Mouse (Mus musculus): ENCODE results near the gene Litaf. TPM values are rescaled to one million over a fixed set of nuclear protein-coding genes. Genes with fewer than 3 reads are reported as not detected.
A peak's percentile ranks its signal among the peaks of the same experiment; 100 is the strongest.

Litaf gene
- polyA plus RNA-seq, 1 experiment from 2014 or later = 66.2 TPM

- peak; percentile 70 for ATAC-seq (ENCODE audit: extremely low read depth, insufficient number of reproducible peaks, low FRiP score, low TSS enrichment)
- H3K4me2 ChIP-seq = peak overlapping the region; percentile 7; the same call in 1 of the 2 replicates
- 54% methylated on average over 7 of the region's 7 CpGs for WGBS
- peaks cover 9% of the 10 kb centered on the region for H3K4me1 ChIP-seq
- no peaks in the 10 kb centered on the region for H3K36me3 ChIP-seq
- H3K9me3 ChIP-seq = no peaks in the 10 kb centered on the region
- H3K27me3 ChIP-seq (replicated peaks) = no peaks in the 10 kb centered on the region
- no peak overlapping the region for H3K4me3 ChIP-seq
- no peak overlapping the region for H3K9ac ChIP-seq
- H3K27ac ChIP-seq (replicated peaks) = peak overlapping the region; percentile 76
These were observed 19.5 kb downstream of the Litaf start for GRCm38 (mm10) chr16:11046437-11046836.

GRCm38 (mm10) chr16:11043239-11043638, 22.7 kb downstream of the Litaf start:
- 73% methylated on average over 5 of the region's 5 CpGs for WGBS
- Histone ChIP-seq H3K36me3 (no peaks in the 10 kb centered on the region), H3K9me3 (no peaks in the 10 kb centered on the region), H3K4me3 (no peak overlapping the region), H3K9ac (no peak overlapping the region), H3K27ac (replicated peaks) (no peak overlapping the region; the same call in 1 of the 2 replicates), H3K4me2 (no peak overlapping the region), H3K4me1 (peaks cover 9% of the 10 kb centered on the region), H3K27me3 (replicated peaks) (no peaks in the 10 kb centered on the region)
- ATAC-seq (ENCODE audit: extremely low read depth, insufficient number of reproducible peaks, low FRiP score, low TSS enrichment) = no peak

GRCm38 (mm10) chr16:11040603-11041002, 25.4 kb downstream of the Litaf start:
- Histone ChIP-seq H3K9me3 (no peaks in the 10 kb centered on the region), H3K9ac (no peak overlapping the region), H3K36me3 (no peaks in the 10 kb centered on the region), H3K4me3 (no peak overlapping the region), H3K27ac (replicated peaks) (no peak overlapping the region), H3K4me1 (peaks cover 6% of the 10 kb centered on the region; the same call in 1 of the 2 replicates), H3K4me2 (no peak overlapping the region), H3K27me3 (replicated peaks) (no peaks in the 10 kb centered on the region)
- ATAC-seq (ENCODE audit: extremely low read depth, insufficient number of reproducible peaks, low FRiP score, low TSS enrichment) = no peak
- 77% methylated on average over 2 of the region's 2 CpGs for WGBS

- peaks cover 6% of the 10 kb centered on the region; the same call in 1 of the 2 replicates for H3K4me1 ChIP-seq
- H3K36me3 ChIP-seq = no peaks in the 10 kb centered on the region
- H3K9me3 ChIP-seq = no peaks in the 10 kb centered on the region
- WGBS = 23% methylated on average over 15 of the region's 15 CpGs
- H3K4me3 ChIP-seq = no peak overlapping the region
- H3K27ac ChIP-seq (replicated peaks) = no peak overlapping the region
- peak overlapping the region; percentile 33 for H3K4me2 ChIP-seq
- ATAC-seq (ENCODE audit: extremely low read depth, insufficient number of reproducible peaks, low FRiP score, low TSS enrichment) = 0 out of 2 replicates have a peak, but pooled peaks have one; percentile 38
- H3K9ac ChIP-seq = 0 out of 2 replicates have a peak overlapping the region, but pooled peaks have one; percentile 16
- H3K27me3 ChIP-seq (replicated peaks) = no peaks in the 10 kb centered on the region
These were observed 30.0 kb downstream of the Litaf start for GRCm38 (mm10) chr16:11035790-11036431.

GRCm38 (mm10) chr16:11035273-11035672, 30.7 kb downstream of the Litaf start:
- Histone ChIP-seq H3K9ac (no peak overlapping the region), H3K9me3 (no peaks in the 10 kb centered on the region), H3K4me1 (peaks cover 6% of the 10 kb centered on the region; the same call in 1 of the 2 replicates), H3K36me3 (no peaks in the 10 kb centered on the region), H3K27ac (replicated peaks) (no peak overlapping the region), H3K27me3 (replicated peaks) (no peaks in the 10 kb centered on the region), H3K4me2 (no peak overlapping the region), H3K4me3 (no peak overlapping the region)
- no peak for ATAC-seq (ENCODE audit: extremely low read depth, insufficient number of reproducible peaks, low FRiP score, low TSS enrichment)
- WGBS = 71% methylated on average over 9 of the region's 9 CpGs

- under 1% methylated on average over 4 of the region's 4 CpGs for WGBS
- Histone ChIP-seq H3K4me1 (peaks cover 6% of the 10 kb centered on the region; the same call in 1 of the 2 replicates), H3K27me3 (replicated peaks) (no peaks in the 10 kb centered on the region), H3K4me2 (no peak overlapping the region), H3K36me3 (no peaks in the 10 kb centered on the region), H3K9me3 (no peaks in the 10 kb centered on the region), H3K27ac (replicated peaks) (no peak overlapping the region), H3K9ac (peak overlapping the region; percentile 19; the same call in 1 of the 2 replicates), H3K4me3 (no peak overlapping the region)
- no peak for ATAC-seq (ENCODE audit: extremely low read depth, insufficient number of reproducible peaks, low FRiP score, low TSS enrichment)
These were observed 31.7 kb downstream of the Litaf start for GRCm38 (mm10) chr16:11034193-11034803.

- 34% methylated on average over 3 of the region's 3 CpGs for WGBS
- Histone ChIP-seq H3K27me3 (replicated peaks) (no peaks in the 10 kb centered on the region), H3K27ac (replicated peaks) (no peak overlapping the region), H3K4me3 (no peak overlapping the region), H3K4me1 (peaks cover 3% of the 10 kb centered on the region; the same call in 1 of the 2 replicates), H3K9me3 (no peaks in the 10 kb centered on the region), H3K4me2 (no peak overlapping the region), H3K36me3 (no peaks in the 10 kb centered on the region), H3K9ac (no peak overlapping the region)
- ATAC-seq (ENCODE audit: extremely low read depth, insufficient number of reproducible peaks, low FRiP score, low TSS enrichment) = no peak
These were observed 34.6 kb downstream of the Litaf start for GRCm38 (mm10) chr16:11031320-11031719.

- WGBS = 55% methylated on average over 4 of the region's 4 CpGs
- Histone ChIP-seq H3K27me3 (replicated peaks) (no peaks in the 10 kb centered on the region), H3K36me3 (no peaks in the 10 kb centered on the region), H3K4me3 (no peak overlapping the region), H3K4me2 (no peak overlapping the region), H3K27ac (replicated peaks) (no peak overlapping the region), H3K9me3 (no peaks in the 10 kb centered on the region), H3K4me1 (no peaks in the 10 kb centered on the region), H3K9ac (no peak overlapping the region)
- no peak for ATAC-seq (ENCODE audit: extremely low read depth, insufficient number of reproducible peaks, low FRiP score, low TSS enrichment)
These were observed 35.1 kb downstream of the Litaf start for GRCm38 (mm10) chr16:11030844-11031243.

GRCm38 (mm10) chr16:11028206-11028605, 37.8 kb downstream of the Litaf start:
- no peak for ATAC-seq (ENCODE audit: extremely low read depth, insufficient number of reproducible peaks, low FRiP score, low TSS enrichment)
- whole genome bisulfite sequencing = 74% methylated on average over 7 of the region's 7 CpGs

GRCm38 (mm10) chr16:11024841-11025240, 41.1 kb downstream of the Litaf start:
- ATAC-seq (ENCODE audit: extremely low read depth, insufficient number of reproducible peaks, low FRiP score, low TSS enrichment) = no peak
- Histone ChIP-seq H3K9me3 (no peaks in the 10 kb centered on the region), H3K4me2 (no peak overlapping the region), H3K9ac (no peak overlapping the region), H3K36me3 (no peaks in the 10 kb centered on the region), H3K4me3 (no peak overlapping the region), H3K27ac (replicated peaks) (no peak overlapping the region), H3K4me1 (peaks cover 5% of the 10 kb centered on the region), H3K27me3 (replicated peaks) (no peaks in the 10 kb centered on the region)
- WGBS = 49% methylated on average over 3 of the region's 3 CpGs

More at GRCm38 (mm10) chr16:11028206-11028605, 37.8 kb downstream of the Litaf start:
- H3K9ac ChIP-seq = no peak overlapping the region
- H3K27me3 ChIP-seq (replicated peaks) = no peaks in the 10 kb centered on the region
- no peaks in the 10 kb centered on the region for H3K36me3 ChIP-seq
- no peaks in the 10 kb centered on the region for H3K4me1 ChIP-seq
- H3K27ac ChIP-seq (replicated peaks) = no peak overlapping the region
- no peaks in the 10 kb centered on the region for H3K9me3 ChIP-seq
- no peak overlapping the region for H3K4me2 ChIP-seq
- H3K4me3 ChIP-seq = no peak overlapping the region

- no peaks in the 10 kb centered on the region for H3K36me3 ChIP-seq
- no peak overlapping the region for H3K9ac ChIP-seq
- WGBS = 72% methylated on average over 5 of the region's 5 CpGs
- ATAC-seq (ENCODE audit: extremely low read depth, insufficient number of reproducible peaks, low FRiP score, low TSS enrichment) = no peak
- no peaks in the 10 kb centered on the region for H3K9me3 ChIP-seq
- no peak overlapping the region for H3K4me2 ChIP-seq
- H3K27me3 ChIP-seq (replicated peaks) = no peaks in the 10 kb centered on the region
- H3K4me3 ChIP-seq = no peak overlapping the region
- no peak overlapping the region for H3K27ac ChIP-seq (replicated peaks)
- peaks cover 5% of the 10 kb centered on the region for H3K4me1 ChIP-seq
These were observed 42.3 kb downstream of the Litaf start for GRCm38 (mm10) chr16:11023618-11024017.

- Histone ChIP-seq H3K9me3 (no peaks in the 10 kb centered on the region), H3K4me2 (no peak overlapping the region), H3K4me1 (peaks cover 16% of the 10 kb centered on the region), H3K9ac (no peak overlapping the region), H3K27ac (replicated peaks) (no peak overlapping the region), H3K27me3 (replicated peaks) (no peaks in the 10 kb centered on the region), H3K4me3 (no peak overlapping the region), H3K36me3 (no peaks in the 10 kb centered on the region)
- WGBS = 72% methylated on average over 4 of the region's 4 CpGs
- no peak for ATAC-seq (ENCODE audit: extremely low read depth, insufficient number of reproducible peaks, low FRiP score, low TSS enrichment)
These were observed 43.9 kb downstream of the Litaf start for GRCm38 (mm10) chr16:11022113-11022489.

All from heart, embryonic 13.5 days (tissue).